Mouse (Mus musculus): ENCODE data around the gene Nid2.

GRCm38 (mm10) chr14:19746731-19747130 is 4.3 kb upstream of the Nid2 start:
- TF ChIP-seq CTCF (IDR thresholded peaks at IDR 0.05; ENCODE audit: extremely low read depth, insufficient read length, insufficient replicate concordance, low read depth, low read length) (no peak), POLR2A (IDR thresholded peaks at IDR 0.05; ENCODE audit: low read depth, low read length) (no peak)

Data from small intestine, adult 2 months (tissue).